Mouse (Mus musculus): ENCODE measurements around the gene Ren1. TPM values are rescaled to one million over a fixed set of nuclear protein-coding genes. Genes with fewer than 3 reads are reported as not detected.

Gene Ren1
- polyA plus RNA-seq (2015; fragmentation: Nextera tagmentation; extraction: Ambion mirVana) = 0.25 TPM in 1 of 2 replicates, not detected in the other

GRCm38 (mm10) chr1:133350210-133350609 lies at the start of gene Ren1:
Gene Ren1, plus strand, starts transcription at chr1:133350510.
- no peak within 1 kb of the TSS for H3K9ac ChIP-seq
- no peaks in the 10 kb centered on the region for H3K9me3 ChIP-seq
- H3K4me1 ChIP-seq = peaks cover 15% of the 10 kb centered on the region
- 94% methylated on average over 1 of the region's 1 CpGs for WGBS
- peaks cover 7% of the 10 kb centered on the region; the same call in 1 of the 2 replicates for H3K27me3 ChIP-seq
- H3K4me2 ChIP-seq = no peak within 1 kb of the TSS
- ATAC-seq (ENCODE audit: insufficient number of reproducible peaks, insufficient read depth, low FRiP score, low TSS enrichment, low read depth) = no peak
- H3K4me3 ChIP-seq = no peak within 1 kb of the TSS
- H3K36me3 ChIP-seq = no peaks in the 10 kb centered on the region
- H3K27ac ChIP-seq = no peak within 1 kb of the TSS

- Histone ChIP-seq H3K9me3 (no peaks in the 10 kb centered on the region), H3K4me1 (peaks cover 24% of the 10 kb centered on the region), H3K36me3 (0 out of 2 replicates have a peak, but pooled peaks cover 3% of the 10 kb centered on the region), H3K27me3 (peaks cover 6% of the 10 kb centered on the region; the same call in 1 of the 2 replicates), H3K27ac (no peak overlapping the region), H3K9ac (peak overlapping the region; percentile 44; the same call in 1 of the 2 replicates), H3K4me2 (no peak overlapping the region), H3K4me3 (no peak overlapping the region)
- 29% methylated on average over 3 of the region's 3 CpGs for WGBS
- ATAC-seq (ENCODE audit: insufficient number of reproducible peaks, insufficient read depth, low FRiP score, low TSS enrichment, low read depth) = no peak
These were observed 47.8 kb upstream of the Ren1 start for GRCm38 (mm10) chr1:133302540-133302939.

- H3K27me3 ChIP-seq = no peaks in the 10 kb centered on the region
- H3K9me3 ChIP-seq = no peaks in the 10 kb centered on the region
- H3K4me3 ChIP-seq = no peak overlapping the region
- peaks cover 11% of the 10 kb centered on the region for H3K4me1 ChIP-seq
- ATAC-seq (ENCODE audit: insufficient number of reproducible peaks, insufficient read depth, low FRiP score, low TSS enrichment, low read depth) = no peak
- no peak overlapping the region for H3K9ac ChIP-seq
- no peaks in the 10 kb centered on the region for H3K36me3 ChIP-seq
- 6% methylated on average over 4 of the region's 4 CpGs for WGBS
- no peak overlapping the region for H3K27ac ChIP-seq
- no peak overlapping the region for H3K4me2 ChIP-seq
These were observed 43.5 kb upstream of the Ren1 start for GRCm38 (mm10) chr1:133306842-133307241.

GRCm38 (mm10) chr1:133307318-133307717 lies 43.0 kb upstream of the Ren1 start:
- no peaks in the 10 kb centered on the region for H3K36me3 ChIP-seq

GRCm38 (mm10) chr1:133309652-133310267 lies 40.5 kb upstream of the Ren1 start, which contains the start of gene Golt1a:
Gene Golt1a, plus strand, starts transcription at chr1:133309800.
- WGBS = 69% methylated on average over 14 of the region's 14 CpGs
- Histone ChIP-seq H3K27ac (no peak within 1 kb of the TSS), H3K36me3 (no peaks in the 10 kb centered on the region), H3K9ac (no peak within 1 kb of the TSS), H3K9me3 (no peaks in the 10 kb centered on the region), H3K4me2 (no peak within 1 kb of the TSS), H3K4me1 (peaks cover 5% of the 10 kb centered on the region), H3K27me3 (no peaks in the 10 kb centered on the region), H3K4me3 (no peak within 1 kb of the TSS)
- ATAC-seq (ENCODE audit: insufficient number of reproducible peaks, insufficient read depth, low FRiP score, low TSS enrichment, low read depth) = no peak

More at GRCm38 (mm10) chr1:133307318-133307717, 43.0 kb upstream of the Ren1 start:
- H3K4me2 ChIP-seq = no peak overlapping the region
- peaks cover 9% of the 10 kb centered on the region for H3K4me1 ChIP-seq
- no peak overlapping the region for H3K27ac ChIP-seq
- no peak for ATAC-seq (ENCODE audit: insufficient number of reproducible peaks, insufficient read depth, low FRiP score, low TSS enrichment, low read depth)
- WGBS = 13% methylated on average over 6 of the region's 6 CpGs
- H3K9me3 ChIP-seq = no peaks in the 10 kb centered on the region
- no peaks in the 10 kb centered on the region for H3K27me3 ChIP-seq
- no peak overlapping the region for H3K4me3 ChIP-seq
- no peak overlapping the region for H3K9ac ChIP-seq

- Histone ChIP-seq H3K4me3 (no peak overlapping the region), H3K36me3 (no peaks in the 10 kb centered on the region), H3K27ac (no peak overlapping the region), H3K9ac (no peak overlapping the region), H3K4me2 (no peak overlapping the region), H3K27me3 (no peaks in the 10 kb centered on the region), H3K4me1 (peaks cover 5% of the 10 kb centered on the region), H3K9me3 (no peaks in the 10 kb centered on the region)
- WGBS = 45% methylated on average over 4 of the region's 4 CpGs
- no peak for ATAC-seq (ENCODE audit: insufficient number of reproducible peaks, insufficient read depth, low FRiP score, low TSS enrichment, low read depth)
These were observed 39.1 kb upstream of the Ren1 start for GRCm38 (mm10) chr1:133311240-133311639.

GRCm38 (mm10) chr1:133311946-133312345 lies 38.4 kb upstream of the Ren1 start:
- WGBS = 18% methylated on average over 10 of the region's 10 CpGs
- ATAC-seq (ENCODE audit: insufficient number of reproducible peaks, insufficient read depth, low FRiP score, low TSS enrichment, low read depth) = no peak
- Histone ChIP-seq H3K9ac (peak overlapping the region; percentile 51; the same call in 1 of the 2 replicates), H3K27ac (no peak overlapping the region), H3K36me3 (no peaks in the 10 kb centered on the region), H3K4me3 (no peak overlapping the region), H3K4me1 (peaks cover 5% of the 10 kb centered on the region), H3K4me2 (peak overlapping the region; percentile 24), H3K9me3 (no peaks in the 10 kb centered on the region), H3K27me3 (no peaks in the 10 kb centered on the region)

- Histone ChIP-seq H3K9me3 (no peaks in the 10 kb centered on the region), H3K4me2 (no peak overlapping the region), H3K9ac (no peak overlapping the region), H3K27me3 (no peaks in the 10 kb centered on the region), H3K36me3 (no peaks in the 10 kb centered on the region), H3K4me1 (peaks cover 5% of the 10 kb centered on the region), H3K4me3 (no peak overlapping the region), H3K27ac (no peak overlapping the region)
- 24% methylated on average over 8 of the region's 8 CpGs for WGBS
- no peak for ATAC-seq (ENCODE audit: insufficient number of reproducible peaks, insufficient read depth, low FRiP score, low TSS enrichment, low read depth)
These were observed 35.9 kb upstream of the Ren1 start for GRCm38 (mm10) chr1:133314364-133314763.

- no peak overlapping the region for H3K4me3 ChIP-seq
- no peak overlapping the region for H3K9ac ChIP-seq
- H3K4me1 ChIP-seq = peaks cover 5% of the 10 kb centered on the region
- no peak overlapping the region for H3K27ac ChIP-seq
- WGBS = 83% methylated on average over 6 of the region's 6 CpGs
- no peaks in the 10 kb centered on the region for H3K9me3 ChIP-seq
- no peaks in the 10 kb centered on the region for H3K27me3 ChIP-seq
- ATAC-seq (ENCODE audit: insufficient number of reproducible peaks, insufficient read depth, low FRiP score, low TSS enrichment, low read depth) = no peak
- H3K36me3 ChIP-seq = no peaks in the 10 kb centered on the region
- no peak overlapping the region for H3K4me2 ChIP-seq
These were observed 34.5 kb upstream of the Ren1 start for GRCm38 (mm10) chr1:133315775-133316174.

- ATAC-seq (ENCODE audit: insufficient number of reproducible peaks, insufficient read depth, low FRiP score, low TSS enrichment, low read depth) = no peak
- no peaks in the 10 kb centered on the region for H3K36me3 ChIP-seq
- H3K4me3 ChIP-seq = no peak overlapping the region
- H3K4me1 ChIP-seq = peaks cover 5% of the 10 kb centered on the region
- no peaks in the 10 kb centered on the region for H3K9me3 ChIP-seq
- no peak overlapping the region for H3K4me2 ChIP-seq
- H3K27me3 ChIP-seq = no peaks in the 10 kb centered on the region
- 80% methylated on average over 4 of the region's 4 CpGs for WGBS
- H3K9ac ChIP-seq = no peak overlapping the region
- no peak overlapping the region for H3K27ac ChIP-seq
These were observed 33.7 kb upstream of the Ren1 start for GRCm38 (mm10) chr1:133316577-133316976.

GRCm38 (mm10) chr1:133317149-133317548 lies 33.2 kb upstream of the Ren1 start:
- 77% methylated on average over 1 of the region's 1 CpGs for WGBS
- no peak overlapping the region for H3K4me2 ChIP-seq
- no peak overlapping the region for H3K4me3 ChIP-seq
- H3K9me3 ChIP-seq = no peaks in the 10 kb centered on the region
- no peak overlapping the region for H3K9ac ChIP-seq
- no peaks in the 10 kb centered on the region for H3K27me3 ChIP-seq
- H3K36me3 ChIP-seq = no peaks in the 10 kb centered on the region
- peaks cover under 1% of the 10 kb centered on the region; the same call in 1 of the 2 replicates for H3K4me1 ChIP-seq
- H3K27ac ChIP-seq = no peak overlapping the region
- ATAC-seq (ENCODE audit: insufficient number of reproducible peaks, insufficient read depth, low FRiP score, low TSS enrichment, low read depth) = no peak

- Histone ChIP-seq H3K9me3 (no peaks in the 10 kb centered on the region), H3K27me3 (no peaks in the 10 kb centered on the region), H3K9ac (no peak within 1 kb of the TSS), H3K4me3 (no peak within 1 kb of the TSS), H3K36me3 (no peaks in the 10 kb centered on the region), H3K4me2 (no peak within 1 kb of the TSS), H3K4me1 (peaks cover 11% of the 10 kb centered on the region; the same call in 1 of the 2 replicates), H3K27ac (no peak within 1 kb of the TSS)
- WGBS = 85% methylated on average over 13 of the region's 13 CpGs
- ATAC-seq (ENCODE audit: insufficient number of reproducible peaks, insufficient read depth, low FRiP score, low TSS enrichment, low read depth) = no peak
These were observed 28.9 kb upstream of the Ren1 start, which contains the start of gene Kiss1 for GRCm38 (mm10) chr1:133321267-133321925. Gene Kiss1, plus strand, starts transcription at chr1:133321875.
